Mouse (Mus musculus) NIH3T3 (cell line): Measurements from ENCODE around the gene Als2.
A peak's percentile ranks its signal among the peaks of the same experiment; 100 is the strongest.

Source experiments
- DNase-seq: peaks from one replicate; pipeline ENCODE4 v3.0.0-alpha.2; 2012; ENCODE audit warnings: low read depth

Als2 gene

GRCm38 (mm10) chr1:59236856-59237441, at the start of gene Als2:
TSS of gene Als2 (minus strand) at chr1:59237231.
- peak; percentile 99 for DNase-seq

- DNase-seq, result no peak
Measured at GRCm38 (mm10) chr1:59286316-59286850, 49.4 kb upstream of the Als2 start.

- DNase-seq, result no peak
Measured at GRCm38 (mm10) chr1:59285880-59286279, 48.8 kb upstream of the Als2 start.

- DNase-seq, result no peak
Measured at GRCm38 (mm10) chr1:59272189-59272588, 35.2 kb upstream of the Als2 start.

GRCm38 (mm10) chr1:59269951-59270689, 33.1 kb upstream of the Als2 start:
- DNase-seq, result peak; percentile 94

GRCm38 (mm10) chr1:59269466-59269865, 32.4 kb upstream of the Als2 start:
- DNase-seq, result peak; percentile 63

GRCm38 (mm10) chr1:59268931-59269330, 31.9 kb upstream of the Als2 start:
- DNase-seq, result no peak

- DNase-seq, result peak; percentile 30
Measured at GRCm38 (mm10) chr1:59257736-59258135, 20.7 kb upstream of the Als2 start.

- peak; percentile 88 for DNase-seq
Measured at GRCm38 (mm10) chr1:59256751-59257231, 19.8 kb upstream of the Als2 start, which contains the start of gene Cdk15. TSS of gene Cdk15 (plus strand) at chr1:59256906.

- no peak for DNase-seq
Measured at GRCm38 (mm10) chr1:59253301-59253909, 16.4 kb upstream of the Als2 start.

GRCm38 (mm10) chr1:59252762-59253161, 15.7 kb upstream of the Als2 start:
- no peak for DNase-seq

- peak; percentile 76 for DNase-seq
Measured at GRCm38 (mm10) chr1:59247602-59248001, 10.6 kb upstream of the Als2 start.

GRCm38 (mm10) chr1:59243770-59244169, 6.7 kb upstream of the Als2 start:
- peak; percentile 17 for DNase-seq

- peak; percentile 83 for DNase-seq
Measured at GRCm38 (mm10) chr1:59237614-59238211, 682 bp upstream of the Als2 start.

GRCm38 (mm10) chr1:59229187-59229586, 7.8 kb downstream of the Als2 start:
- DNase-seq, result no peak

- no peak for DNase-seq
Measured at GRCm38 (mm10) chr1:59228552-59228951, 8.5 kb downstream of the Als2 start.

GRCm38 (mm10) chr1:59222101-59222825, 14.8 kb downstream of the Als2 start:
- no peak for DNase-seq

- DNase-seq, result no peak
Measured at GRCm38 (mm10) chr1:59221591-59221990, 15.4 kb downstream of the Als2 start.

GRCm38 (mm10) chr1:59220371-59220770, 16.7 kb downstream of the Als2 start:
- DNase-seq, result no peak

- DNase-seq, result no peak
Measured at GRCm38 (mm10) chr1:59215446-59215845, 21.6 kb downstream of the Als2 start.

- no peak for DNase-seq
Measured at GRCm38 (mm10) chr1:59212951-59213350, 24.1 kb downstream of the Als2 start.
